Mouse (Mus musculus) yolk sac, embryonic 10.5 days (tissue): ENCODE results near the gene Srf.

Experiments used
- DNase-seq: peaks from one replicate; pipeline ENCODE4 v3.0.0-alpha.2; 2017; ENCODE audit warnings: low spot score

Gene Srf

GRCm38 (mm10) chr17:46556584-46556945 is 590 bp upstream of the Srf start:
- DNase-seq = no peak

GRCm38 (mm10) chr17:46554977-46555672 is 850 bp downstream of the Srf start:
- peak; percentile 58 for DNase-seq

GRCm38 (mm10) chr17:46554646-46554976 is 1.4 kb downstream of the Srf start:
- peak; percentile 16 for DNase-seq

- DNase-seq = no peak
Observed at GRCm38 (mm10) chr17:46553926-46554325, 2.0 kb downstream of the Srf start.

- DNase-seq = no peak
Observed at GRCm38 (mm10) chr17:46553469-46553868, 2.5 kb downstream of the Srf start.

- peak; percentile 83 for DNase-seq
Observed at GRCm38 (mm10) chr17:46552841-46553423, 3.0 kb downstream of the Srf start.

GRCm38 (mm10) chr17:46552151-46552550 is 3.8 kb downstream of the Srf start:
- DNase-seq = no peak

- DNase-seq = no peak
Observed at GRCm38 (mm10) chr17:46551369-46551768, 4.6 kb downstream of the Srf start.

GRCm38 (mm10) chr17:46550904-46551303 is 5.1 kb downstream of the Srf start:
- no peak for DNase-seq

GRCm38 (mm10) chr17:46549642-46550041 is 6.3 kb downstream of the Srf start:
- no peak for DNase-seq

GRCm38 (mm10) chr17:46549193-46549592 is 6.8 kb downstream of the Srf start:
- peak; percentile 50 for DNase-seq

GRCm38 (mm10) chr17:46548741-46549140 is 7.2 kb downstream of the Srf start:
- no peak for DNase-seq

GRCm38 (mm10) chr17:46547923-46548322 is 8.1 kb downstream of the Srf start:
- DNase-seq = no peak

- no peak for DNase-seq
Observed at GRCm38 (mm10) chr17:46546995-46547394, 9.0 kb downstream of the Srf start.

GRCm38 (mm10) chr17:46546591-46546990 is 9.4 kb downstream of the Srf start:
- DNase-seq = no peak

- DNase-seq = peak; percentile 26
Observed at GRCm38 (mm10) chr17:46545813-46546564, 10.0 kb downstream of the Srf start, which contains the start of gene Cul9. TSS of gene Cul9 (minus strand) at chr17:46546388.

- no peak for DNase-seq
Observed at GRCm38 (mm10) chr17:46543661-46544060, 12.3 kb downstream of the Srf start.

- DNase-seq = peak; percentile 40
Observed at GRCm38 (mm10) chr17:46525579-46526307, 30.2 kb downstream of the Srf start.

- DNase-seq = no peak
Observed at GRCm38 (mm10) chr17:46525065-46525464, 30.9 kb downstream of the Srf start.

- DNase-seq = no peak
Observed at GRCm38 (mm10) chr17:46521963-46522668, 33.9 kb downstream of the Srf start.

- no peak for DNase-seq
Observed at GRCm38 (mm10) chr17:46521174-46521573, 34.8 kb downstream of the Srf start.
